Mouse (Mus musculus): ENCODE measurements at regions not wholly inside any gene's neighbourhood (a gene's known extent, or its start where the extent isn't known, plus 50 kb on each side); places are given as distances from the start of the nearest gene placed in this dataset.
A peak's percentile ranks its signal among the peaks of the same experiment; 100 is the strongest.
"Not testable (repeated sequence)": the region's sequence is repeated elsewhere in the genome, so short reads cannot be mapped to it uniquely, and the experiment has no call there.

GRCm38 (mm10) chr13:97360551-97360950, 119.6 kb downstream of the Enc1 start:
- no peak for DNase-seq (ENCODE audit: low spot score in 2 of 2)

GRCm38 (mm10) chr13:97358781-97359305, 117.9 kb downstream of the Enc1 start:
- no peak for DNase-seq (ENCODE audit: low spot score in 2 of 2)

- DNase-seq (ENCODE audit: low spot score in 2 of 2) = no peak
These were observed 117.4 kb downstream of the Enc1 start for GRCm38 (mm10) chr13:97358261-97358660.

- DNase-seq (ENCODE audit: low spot score in 2 of 2) = no peak
These were observed 116.3 kb downstream of the Enc1 start for GRCm38 (mm10) chr13:97356923-97357807.

GRCm38 (mm10) chr13:97355411-97355810, 114.5 kb downstream of the Enc1 start:
- DNase-seq (ENCODE audit: low spot score in 2 of 2) = not testable (repeated sequence)

GRCm38 (mm10) chr13:97347696-97348095, 106.8 kb downstream of the Enc1 start:
- DNase-seq (ENCODE audit: low spot score in 2 of 2) = no peak

- no peak for DNase-seq (ENCODE audit: low spot score in 2 of 2)
These were observed 100.4 kb downstream of the Enc1 start for GRCm38 (mm10) chr13:97341218-97341889.

- no peak for DNase-seq (ENCODE audit: low spot score in 2 of 2)
These were observed 97.0 kb downstream of the Enc1 start for GRCm38 (mm10) chr13:97337954-97338353.

- peak; percentile 21 to 36 for DNase-seq (ENCODE audit: low spot score in 2 of 2)
These were observed 96.4 kb downstream of the Enc1 start for GRCm38 (mm10) chr13:97337296-97337731.

- DNase-seq (ENCODE audit: low spot score in 2 of 2) = no peak
These were observed 93.1 kb downstream of the Enc1 start for GRCm38 (mm10) chr13:97333801-97334534.

- no peak for DNase-seq (ENCODE audit: low spot score in 2 of 2)
These were observed 90.2 kb downstream of the Enc1 start for GRCm38 (mm10) chr13:97331072-97331471.

- not testable (repeated sequence) for DNase-seq (ENCODE audit: low spot score in 2 of 2)
These were observed 80.4 kb downstream of the Enc1 start for GRCm38 (mm10) chr13:97321307-97321706.

- no peak for DNase-seq (ENCODE audit: low spot score in 2 of 2)
These were observed 79.9 kb downstream of the Enc1 start for GRCm38 (mm10) chr13:97320756-97321155.

- DNase-seq (ENCODE audit: low spot score in 2 of 2) = no peak
These were observed 79.4 kb downstream of the Enc1 start for GRCm38 (mm10) chr13:97320298-97320697.

- DNase-seq (ENCODE audit: low spot score in 2 of 2) = no peak
These were observed 76.7 kb downstream of the Enc1 start for GRCm38 (mm10) chr13:97317633-97318032.

GRCm38 (mm10) chr13:97312420-97313370, 71.8 kb downstream of the Enc1 start:
- no peak for DNase-seq (ENCODE audit: low spot score in 2 of 2)

GRCm38 (mm10) chr13:97311340-97311739, 70.4 kb downstream of the Enc1 start:
- DNase-seq (ENCODE audit: low spot score in 2 of 2) = no peak

GRCm38 (mm10) chr13:97310855-97311189, 69.9 kb downstream of the Enc1 start:
- DNase-seq (ENCODE audit: low spot score in 2 of 2) = no peak

GRCm38 (mm10) chr13:97310186-97310854, 69.4 kb downstream of the Enc1 start:
- no peak for DNase-seq (ENCODE audit: low spot score in 2 of 2)

- DNase-seq (ENCODE audit: low spot score in 2 of 2) = no peak
These were observed 68.5 kb downstream of the Enc1 start for GRCm38 (mm10) chr13:97309411-97309810.

Measured in right cerebral cortex, adult 2 months (tissue).